Mouse (Mus musculus) adrenal gland, adult 18-20 months (tissue): ENCODE results near the gene Bcl2l12. TPM values are rescaled to one million over a fixed set of nuclear protein-coding genes. Genes with fewer than 3 reads are reported as not detected.

Experiments used
- DNase-seq, 2 experiments: peaks; one replicate each; pipeline ENCODE4 v3.0.0; 2021 to 2022; ENCODE audit warnings: low spot score in 2 of 2
- total RNA-seq, 2 experiments: library from RNA; stranded (reverse); gene quantifications; 1 replicate in 1 of 2; 2 replicates in 1 of 2; pipeline ENCODE4 v1.2.3; 2021

Gene Bcl2l12
- total RNA-seq, 2 experiments from 2014 or later, result 13.9 to 14.2 TPM

GRCm38 (mm10) chr7:44997231-44997939 lies 1.1 kb downstream of the Bcl2l12 start, which contains the start of gene Irf3:
Irf3 (plus strand) TSS chr7:44997648.
- peak; percentile 93 to 94 for DNase-seq

- no peak for DNase-seq
These were observed 1.8 kb downstream of the Bcl2l12 start for GRCm38 (mm10) chr7:44996672-44997071.

- DNase-seq, result no peak
These were observed 11.4 kb downstream of the Bcl2l12 start for GRCm38 (mm10) chr7:44986879-44987718.

GRCm38 (mm10) chr7:44986192-44986878 lies 12.2 kb downstream of the Bcl2l12 start, which contains the start of gene Prmt1:
Prmt1 (minus strand) TSS chr7:44986568.
- peak; percentile 85 to 96 for DNase-seq

- peak in 1 of 2 experiments; percentile 64 for DNase-seq
These were observed 12.8 kb downstream of the Bcl2l12 start for GRCm38 (mm10) chr7:44985595-44986191.

- no peak for DNase-seq
These were observed 13.7 kb downstream of the Bcl2l12 start for GRCm38 (mm10) chr7:44984833-44985164.

GRCm38 (mm10) chr7:44983944-44984832 lies 14.3 kb downstream of the Bcl2l12 start:
- no peak for DNase-seq

GRCm38 (mm10) chr7:44983085-44983484 lies 15.4 kb downstream of the Bcl2l12 start:
- DNase-seq, result peak; percentile 88 to 91

GRCm38 (mm10) chr7:44981539-44981938 lies 17.0 kb downstream of the Bcl2l12 start:
- DNase-seq, result no peak

GRCm38 (mm10) chr7:44978300-44978699 lies 20.2 kb downstream of the Bcl2l12 start:
- DNase-seq, result no peak

GRCm38 (mm10) chr7:44975117-44975419 lies 23.4 kb downstream of the Bcl2l12 start:
- DNase-seq, result no peak

GRCm38 (mm10) chr7:44974383-44975116 lies 24.0 kb downstream of the Bcl2l12 start, which contains the start of gene Cpt1c:
Cpt1c (minus strand) TSS chr7:44974851.
- DNase-seq, result peak; percentile 62 to 69

- DNase-seq, result no peak
These were observed 24.9 kb downstream of the Bcl2l12 start for GRCm38 (mm10) chr7:44973415-44974130.

- DNase-seq, result no peak
These were observed 27.4 kb downstream of the Bcl2l12 start for GRCm38 (mm10) chr7:44971142-44971541.

- peak; percentile 68 to 69 for DNase-seq
These were observed 28.3 kb downstream of the Bcl2l12 start for GRCm38 (mm10) chr7:44970231-44970691.

- DNase-seq, result no peak
These were observed 31.9 kb downstream of the Bcl2l12 start for GRCm38 (mm10) chr7:44966638-44967037.

GRCm38 (mm10) chr7:44965975-44966374 lies 32.5 kb downstream of the Bcl2l12 start:
- DNase-seq, result no peak

GRCm38 (mm10) chr7:44964990-44965389 lies 33.5 kb downstream of the Bcl2l12 start:
- DNase-seq, result no peak

- no peak for DNase-seq
These were observed 35.7 kb downstream of the Bcl2l12 start for GRCm38 (mm10) chr7:44962831-44963230.
